Mouse (Mus musculus) stomach, postnatal 0 days (tissue): ENCODE results near the gene Ankrd6.

Experiments
- CTCF ChIP-seq: IDR thresholded peaks from 2 replicates; pipeline ENCODE4 v1.5.1; 2016; ENCODE audit warnings: antibody characterized with exemption, low read depth, mild to moderate bottlenecking, moderate library complexity
- EP300 ChIP-seq: optimal IDR thresholded peaks from 2 replicates; pipeline ENCODE3; 2016; ENCODE audit warnings: antibody characterized with exemption

DNA sequence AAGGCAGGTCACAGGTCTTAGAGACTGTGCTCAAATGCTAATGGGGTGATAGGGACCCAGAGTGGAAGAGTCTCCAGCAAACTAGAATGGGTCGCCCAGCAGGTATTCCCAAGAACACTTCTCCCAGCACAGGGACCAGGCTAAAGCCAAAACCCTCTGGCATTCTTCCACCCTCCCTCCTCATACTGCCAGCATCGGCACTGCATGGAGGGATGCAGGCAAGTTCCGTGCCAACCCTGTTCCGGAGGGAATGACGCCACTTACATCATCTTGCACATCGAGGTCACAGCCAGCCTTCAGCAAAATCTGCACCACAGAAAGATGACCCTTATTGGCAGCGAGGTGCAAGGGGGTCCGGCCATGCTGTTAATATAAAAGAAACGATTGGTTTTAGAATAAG lies 114.6 kb downstream of the Ankrd6 start:
- TF ChIP-seq CTCF (no peak), EP300 (no peak)
